Mouse (Mus musculus) left cerebral cortex, postnatal 25 days (tissue): ENCODE data around the gene Nog. TPM values are rescaled to one million over a fixed set of nuclear protein-coding genes. Genes with fewer than 3 reads are reported as not detected.

Experiments used
- DNase-seq, 2 experiments: peaks; one replicate each; pipeline ENCODE4 v3.0.0; 2022; ENCODE audit warnings: low spot score in 2 of 2, mixed read lengths in 1 of 2
- intact Hi-C: fragments of 180-260 bp; cut with DNase I; formaldehyde crosslinking; loops from one replicate; pipeline ENCODE4 v1.15.1; 2025
- total RNA-seq, 2 experiments: library from RNA; stranded (reverse); gene quantifications; 2 replicates each; pipeline ENCODE4 v1.2.3; 2021

Nog gene
- total RNA-seq, 2 experiments from 2014 or later, result 18.3 to 18.4 TPM

DNA sequence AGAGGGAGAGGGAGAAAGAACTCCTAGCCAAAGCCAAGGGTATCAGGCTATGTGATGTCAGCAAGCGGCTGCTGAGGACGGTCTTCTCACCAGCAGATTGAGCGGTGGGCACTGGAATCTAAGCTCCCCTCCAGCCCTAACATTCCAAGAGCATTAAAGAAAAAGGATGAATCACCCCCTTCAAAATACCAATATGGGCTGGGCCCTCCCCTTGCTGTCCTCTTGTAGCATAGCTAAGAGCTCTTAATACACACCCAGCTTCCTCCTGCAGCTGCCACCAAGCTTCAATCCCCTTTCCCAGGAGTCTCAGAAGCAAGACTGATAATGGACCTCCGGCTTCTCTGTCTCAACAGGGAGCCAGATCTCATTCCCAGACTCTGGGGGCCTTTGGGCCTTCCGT lies 4.6 kb downstream of the Nog start:
- intact Hi-C loops, result no loop called here
- DNase-seq, result no peak

- intact Hi-C loops, result no loop called here
- peak; percentile 3 to 50 for DNase-seq
Observed at GRCm38 (mm10) chr11:89269809-89270361, 32.2 kb downstream of the Nog start.

DNA sequence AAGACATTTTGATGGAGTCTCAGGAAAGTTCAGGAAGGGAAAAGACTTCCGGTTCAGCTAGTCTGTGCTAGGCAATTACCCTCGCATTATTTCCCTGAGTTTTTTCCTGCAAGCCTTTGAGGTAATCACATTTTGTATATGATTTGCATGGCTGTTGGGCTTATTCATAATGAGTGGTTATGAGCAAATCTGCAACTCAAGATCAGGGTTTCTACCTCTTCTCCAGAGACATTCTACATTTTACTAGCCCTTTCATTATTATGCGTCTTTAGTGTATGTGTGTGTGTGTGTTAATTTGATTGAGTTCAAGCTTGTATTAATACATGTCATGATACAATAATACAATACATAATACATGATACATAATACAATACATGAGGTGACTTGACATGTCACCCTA lies 34.6 kb downstream of the Nog start:
- intact Hi-C loops, result no loop called here
- DNase-seq, result no peak

DNA sequence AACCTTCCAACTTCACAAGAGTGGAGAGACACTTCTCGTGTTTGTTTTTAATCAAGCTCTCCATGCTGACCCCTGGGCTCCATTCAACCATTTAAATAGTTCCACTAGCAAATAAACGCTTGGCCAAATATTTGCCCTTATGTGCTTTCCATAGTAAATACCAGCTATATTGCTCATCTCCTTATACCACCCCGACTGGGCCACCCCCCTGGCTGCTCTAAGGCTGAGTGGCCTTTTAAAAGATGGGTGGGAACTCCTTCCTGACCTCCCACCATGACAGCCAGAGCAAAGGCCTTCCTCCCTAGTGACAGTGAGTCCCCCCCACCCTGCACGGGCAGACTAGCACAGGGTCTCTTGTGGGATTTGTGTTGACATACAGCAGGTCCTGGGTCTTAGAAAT lies 37.1 kb downstream of the Nog start:
- no peak for DNase-seq
- intact Hi-C loops, result no loop called here

GRCm38 (mm10) chr11:89259338-89259915 lies 42.7 kb downstream of the Nog start:
- no peak for DNase-seq
- intact Hi-C loops, result no loop called here

- intact Hi-C loops, result no loop called here
- DNase-seq, result no peak
Observed at GRCm38 (mm10) chr11:89257893-89258292, 44.2 kb downstream of the Nog start.

- DNase-seq, result no peak
- intact Hi-C loops, result no loop called here
Observed at GRCm38 (mm10) chr11:89253973-89254372, 48.2 kb downstream of the Nog start.

Other genes with a start within 250 kb of the Nog start
- 10 to 100 TPM; 51.0 to 53.0 TPM for gene Dgke, start 235.5 kb downstream of the Nog start, total RNA-seq
- gene Gm525, start 228.5 kb downstream of the Nog start, total RNA-seq, result not detected